ENCODE assay signal across 16 mouse cellular contexts in genomic region chr19:24312046-24312445, GRCm38 (mm10).
"Had no signal": no experiment of that assay in that cellular context is flagged by ENCODE, and none has a peak within 500 bp of the region (broad histone marks: within the 10 kb centered on the region; RNA-seq: fewer than 3 reads in every experiment).

No protein-coding gene starts in this region.

- H3K9ac ChIP-seq: limb, embryonic 12.5 days; liver, embryonic 13.5 days; liver, postnatal 0 days; lung, embryonic 15.5 days; midbrain, embryonic 12.5 days; stomach, embryonic 15.5 days had no signal

- DNase-seq: kidney, postnatal 36 days; layer of hippocampus, adult 9-11 months; layer of hippocampus, postnatal 36 days; liver; liver, embryonic 13.5 days; liver, postnatal 0 days; lung, postnatal 14 days; right cerebral cortex, postnatal 14 days; thymus, postnatal 4 days had no signal

- H3K9me3 ChIP-seq: limb, embryonic 12.5 days; liver, embryonic 13.5 days; lung, embryonic 15.5 days; megakaryocyte, embryonic 14.5 days; midbrain, embryonic 12.5 days; stomach, embryonic 15.5 days had no signal

- H3K36me3 ChIP-seq: limb, embryonic 12.5 days; liver, embryonic 13.5 days; lung, embryonic 15.5 days; midbrain, embryonic 12.5 days; stomach, embryonic 15.5 days had no signal

- H3K27ac ChIP-seq: kidney, postnatal 0 days; limb, embryonic 12.5 days; liver, embryonic 13.5 days; lung, embryonic 15.5 days; macrophage; midbrain, embryonic 12.5 days; stomach, embryonic 15.5 days had no signal

- H3K4me3 ChIP-seq: limb, embryonic 12.5 days; liver, embryonic 13.5 days; lung, embryonic 15.5 days; megakaryocyte, embryonic 14.5 days; midbrain, embryonic 12.5 days; stomach, embryonic 15.5 days had no signal

- ATAC-seq: liver, postnatal 0 days had no signal

- H3K27me3 ChIP-seq: limb, embryonic 12.5 days; liver, embryonic 13.5 days; lung, embryonic 15.5 days; megakaryocyte, embryonic 14.5 days; stomach, embryonic 15.5 days had no signal

- H3K4me2 ChIP-seq: limb, embryonic 12.5 days; liver, embryonic 13.5 days; lung, embryonic 15.5 days; midbrain, embryonic 12.5 days; stomach, embryonic 15.5 days had no signal

- H3K4me1 ChIP-seq: liver, embryonic 13.5 days had no signal
